Mouse (Mus musculus) kidney, postnatal 25 days (tissue): ENCODE measurements around the gene Inava.
A peak's percentile ranks its signal among the peaks of the same experiment; 100 is the strongest.

Experiments used
- DNase-seq, 2 experiments: peaks; one replicate each; pipeline ENCODE4 v3.0.0; 2021; ENCODE audit warnings: mixed read lengths in 2 of 2

The Inava gene

DNA sequence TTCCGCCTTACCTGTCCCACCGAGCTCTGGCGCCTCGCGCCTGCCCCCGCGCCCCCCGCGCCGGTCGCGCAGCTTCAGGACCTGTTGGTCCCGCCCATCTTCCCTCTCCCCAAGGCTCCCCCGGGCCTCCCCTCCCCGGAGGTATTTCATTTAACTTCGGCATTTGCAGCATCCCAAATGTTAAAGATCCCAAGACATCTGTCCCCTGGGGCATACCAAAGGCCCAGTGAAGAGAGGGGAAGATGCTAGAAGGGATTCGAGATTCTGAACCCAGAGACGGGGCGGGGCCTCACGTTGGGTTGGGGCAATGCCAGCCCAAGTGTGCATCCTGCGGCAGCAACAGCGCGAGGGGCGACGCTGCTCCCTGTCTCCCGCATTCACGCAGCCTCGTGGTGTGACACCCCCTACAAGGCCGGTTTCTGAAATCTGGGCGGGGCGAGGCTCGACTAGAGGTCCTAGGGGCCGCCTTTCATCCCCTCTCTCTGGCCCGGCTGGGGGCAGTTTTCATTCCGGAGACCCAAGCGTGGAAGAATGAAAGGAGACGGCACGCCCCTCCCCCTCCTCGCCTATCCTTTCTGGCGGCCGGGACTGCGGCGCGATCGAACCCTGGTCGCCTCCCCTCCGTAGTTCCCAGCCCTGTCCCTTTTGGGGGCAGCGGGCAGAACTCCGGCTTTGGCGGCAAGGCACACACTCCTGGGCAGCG, at the start of gene Inava:
Gene Inava (minus strand): TSS at position 373 of the 703 bp plus-strand sequence.
- peak in 1 of 2 experiments; percentile 37 for DNase-seq

DNA sequence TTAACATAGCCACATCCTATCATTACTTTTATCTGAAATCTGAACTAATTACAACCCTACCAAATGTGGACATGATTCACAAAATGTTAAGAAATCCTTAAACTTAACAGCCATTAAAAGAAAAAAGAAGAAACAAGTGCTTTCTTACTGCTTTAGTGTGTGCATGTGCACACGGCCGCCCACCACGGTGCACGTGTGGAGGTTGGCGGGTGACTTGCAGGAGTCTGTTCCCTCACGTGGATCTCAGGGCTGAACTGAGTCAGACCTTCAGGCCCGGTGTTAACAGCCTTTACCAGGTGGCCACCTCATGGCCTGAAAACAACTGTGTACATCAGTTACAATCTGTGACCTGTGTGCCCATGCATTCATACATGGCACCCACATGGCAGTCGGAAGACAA, 43.3 kb upstream of the Inava start:
- no peak for DNase-seq

DNA sequence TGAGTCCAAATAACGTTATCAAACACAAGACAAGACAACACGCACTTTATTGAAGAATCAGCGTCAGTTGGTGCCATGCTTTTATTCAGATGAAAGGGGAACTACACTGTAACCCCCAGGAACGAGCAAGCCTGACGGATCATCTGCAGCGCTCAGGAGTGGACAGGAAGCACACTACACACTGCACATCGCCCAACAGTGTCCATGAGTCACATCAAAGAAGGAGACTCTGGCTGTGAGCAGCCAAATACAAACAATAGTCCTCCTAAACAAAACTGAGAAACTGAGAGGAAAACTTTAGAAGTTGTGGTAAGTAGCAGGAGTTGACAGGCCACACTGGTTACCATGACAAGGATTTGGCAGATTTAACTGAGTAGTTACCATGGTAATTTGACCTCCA, 34.2 kb upstream of the Inava start:
- no peak for DNase-seq

DNA sequence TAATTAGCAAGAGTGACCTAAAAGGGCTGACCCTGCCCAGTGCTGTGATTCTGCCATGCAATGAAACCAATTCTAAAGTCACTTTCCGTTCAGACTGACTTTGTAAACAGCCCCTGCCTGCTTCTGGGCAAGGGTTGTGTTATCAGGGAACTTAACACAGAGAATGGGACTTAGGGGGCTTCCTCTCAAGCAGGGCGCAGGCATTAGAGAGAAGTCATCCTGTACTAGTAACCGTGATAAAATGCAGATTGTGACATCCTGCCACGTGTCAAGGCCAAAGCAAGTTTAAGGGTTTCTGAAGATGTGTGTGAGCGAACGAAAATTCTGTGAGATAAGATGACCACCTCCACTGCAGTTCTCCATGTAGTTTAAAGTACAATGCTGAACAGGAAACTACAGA, 32.1 kb upstream of the Inava start:
- no peak for DNase-seq

DNA sequence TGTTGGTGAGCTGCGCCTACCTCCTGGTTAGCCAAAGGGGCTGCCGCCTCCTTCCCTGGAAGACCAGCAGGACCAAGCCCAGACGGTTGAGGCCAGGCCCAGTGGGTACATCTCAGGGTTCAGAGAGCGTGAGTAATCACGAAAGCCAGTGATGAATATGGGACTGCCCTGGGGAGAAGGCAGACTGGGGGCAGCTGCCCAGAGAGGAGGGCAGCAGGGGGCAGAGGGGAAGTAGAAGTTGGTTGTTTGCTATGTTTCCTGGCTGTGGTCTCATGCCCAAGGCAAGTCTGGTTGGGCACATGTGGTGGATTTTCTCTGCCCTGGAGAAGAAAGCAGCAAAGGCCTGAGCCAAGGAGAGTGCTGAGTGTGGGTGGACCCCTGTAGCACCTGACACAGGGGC, 29.3 kb upstream of the Inava start:
- no peak for DNase-seq

DNA sequence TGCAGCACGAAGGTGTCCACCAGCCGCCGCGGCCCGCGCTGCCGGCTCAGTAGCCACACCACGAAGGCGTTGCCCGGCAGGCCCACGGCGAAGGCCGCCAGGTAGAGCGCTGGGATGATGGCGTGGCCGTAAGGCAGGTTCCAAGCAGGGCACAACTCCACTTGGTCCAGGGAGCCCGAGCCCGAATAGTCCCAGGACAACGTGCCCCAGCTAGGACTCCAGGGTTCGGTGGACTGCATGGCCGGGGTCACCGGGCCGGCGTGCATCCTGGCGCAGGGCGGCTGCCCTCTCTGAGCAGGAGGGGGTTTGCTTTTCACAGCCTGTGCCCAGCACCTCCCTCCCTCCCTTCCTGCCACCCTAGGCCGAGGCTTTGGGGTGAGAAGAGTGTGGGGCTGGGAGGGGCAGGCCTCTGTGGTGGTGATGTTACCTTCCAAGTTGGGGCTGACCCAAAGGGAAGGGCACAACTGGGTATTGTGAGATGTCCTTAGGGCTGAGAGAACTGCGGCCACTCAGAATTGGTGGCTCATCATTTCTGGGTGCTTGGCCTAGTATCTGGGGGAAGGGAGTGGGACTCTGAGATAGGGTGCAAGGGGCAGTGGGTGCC, 26.7 kb upstream of the Inava start, which contains the start of gene Gpr25:
Gene Gpr25 (minus strand): TSS at position 239 of the 604 bp plus-strand sequence.
- peak in 1 of 2 experiments; percentile 35 for DNase-seq

DNA sequence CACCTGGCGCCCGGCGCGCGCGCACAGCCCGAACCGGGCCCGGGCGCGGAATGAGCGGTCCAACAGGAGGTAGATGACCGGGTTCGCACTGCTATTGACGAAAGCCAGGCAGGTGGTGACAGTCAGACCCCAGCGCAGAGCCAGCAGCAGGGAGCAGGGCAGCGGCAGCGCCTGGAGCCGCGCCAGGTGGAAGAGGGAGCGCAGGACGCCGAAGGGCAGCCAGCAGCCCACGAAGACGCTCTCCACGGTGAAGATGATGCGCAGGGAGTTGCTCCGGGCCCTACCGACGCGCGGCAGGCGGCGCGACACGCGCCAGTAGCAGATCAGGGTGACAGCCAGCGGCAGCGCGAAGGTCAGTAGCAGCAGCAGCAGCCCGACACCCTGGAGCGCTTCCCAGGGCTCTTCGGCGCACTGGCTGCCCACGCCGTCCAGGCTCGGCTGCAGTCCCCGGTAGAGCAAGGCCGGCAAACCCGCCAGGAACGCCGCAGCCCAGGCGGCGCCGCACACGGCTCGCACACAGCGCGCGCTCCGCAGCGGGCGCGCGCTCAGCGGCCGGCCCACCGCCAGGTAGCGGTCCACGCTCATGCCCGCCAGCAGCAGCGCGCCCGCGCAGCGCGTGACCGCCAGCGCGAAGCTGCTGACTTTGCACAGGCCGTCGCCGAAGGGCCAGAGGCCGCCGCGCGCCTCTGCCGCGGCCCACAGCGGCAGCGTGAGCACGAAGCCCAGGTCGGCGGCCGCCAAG, 26.0 kb upstream of the Inava start:
- DNase-seq: peak; percentile 58 to 85

DNA sequence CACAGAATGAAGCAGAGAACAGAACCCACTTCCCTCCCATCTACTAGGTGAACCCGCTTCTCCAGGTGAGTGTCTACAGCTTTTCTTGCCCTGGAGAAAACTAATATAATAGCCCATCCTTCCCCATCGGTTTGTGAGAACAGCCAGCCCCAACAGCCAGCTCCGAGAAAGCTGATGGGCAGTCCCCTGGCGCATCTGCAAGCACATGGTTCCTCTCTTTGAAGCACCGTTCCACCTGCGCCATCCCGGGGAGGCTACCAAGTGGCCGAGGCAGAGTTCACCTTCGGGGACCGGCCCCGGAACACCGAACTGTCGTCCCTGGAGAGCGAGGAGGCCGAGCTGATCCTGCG, 25.5 kb upstream of the Inava start:
- no peak for DNase-seq

DNA sequence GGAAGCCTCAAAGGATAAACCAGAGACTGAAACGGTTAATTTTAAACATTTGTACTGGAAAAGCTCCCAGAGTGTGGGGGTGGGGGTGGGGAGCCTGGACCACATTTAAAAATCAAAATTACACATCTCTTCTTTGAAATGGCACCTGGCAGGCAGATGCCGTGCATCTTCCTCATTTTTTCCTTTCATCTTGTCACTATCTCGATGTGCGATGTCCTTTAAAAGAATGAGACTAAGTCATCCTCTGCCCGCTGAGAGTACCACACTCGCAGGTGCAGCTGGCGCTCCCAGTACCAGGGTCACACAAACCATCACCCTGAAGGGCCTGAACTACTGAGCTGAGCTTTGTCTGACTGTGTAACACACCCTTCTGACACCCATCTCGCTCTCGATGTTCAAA, 24.4 kb upstream of the Inava start:
- DNase-seq: no peak

DNA sequence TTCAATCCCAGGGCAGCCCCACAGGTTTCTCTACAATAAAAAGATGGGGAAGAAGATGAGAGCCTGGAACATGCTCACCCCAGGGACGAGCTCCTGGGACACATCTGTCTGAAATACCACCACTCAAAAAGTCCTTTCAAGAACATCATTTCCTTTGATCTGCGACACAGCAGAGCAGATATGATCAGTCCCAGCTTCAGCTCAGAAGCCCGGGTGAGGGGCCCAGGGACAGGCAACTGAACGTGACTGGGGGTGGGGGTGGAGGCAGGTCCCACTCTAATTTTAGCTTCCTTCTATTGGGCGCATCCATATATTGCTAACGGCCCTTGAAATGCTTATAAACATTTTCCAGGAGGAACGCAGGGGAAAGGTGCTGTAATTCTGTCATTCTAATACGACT, 21.6 kb upstream of the Inava start:
- DNase-seq: no peak

DNA sequence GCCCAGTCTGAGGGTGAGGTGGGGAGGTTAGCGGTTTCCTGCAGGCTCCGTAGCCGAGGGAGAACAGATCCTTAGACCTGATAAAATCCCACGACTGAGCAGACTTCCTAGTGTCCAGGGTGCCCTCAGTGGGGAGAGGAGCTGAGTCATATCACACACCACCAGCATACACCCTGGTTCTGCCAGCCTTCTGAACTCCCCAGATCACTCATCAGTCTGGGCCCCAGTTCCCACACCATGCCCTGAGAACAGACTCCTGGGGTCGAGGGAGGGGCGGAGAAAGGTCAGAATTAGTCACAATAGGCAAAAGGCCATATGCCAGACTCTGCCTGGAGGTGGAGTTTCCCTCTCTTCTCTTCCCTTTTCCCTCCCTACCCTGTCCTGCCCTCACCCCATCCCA, 21.1 kb upstream of the Inava start:
- DNase-seq: no peak

DNA sequence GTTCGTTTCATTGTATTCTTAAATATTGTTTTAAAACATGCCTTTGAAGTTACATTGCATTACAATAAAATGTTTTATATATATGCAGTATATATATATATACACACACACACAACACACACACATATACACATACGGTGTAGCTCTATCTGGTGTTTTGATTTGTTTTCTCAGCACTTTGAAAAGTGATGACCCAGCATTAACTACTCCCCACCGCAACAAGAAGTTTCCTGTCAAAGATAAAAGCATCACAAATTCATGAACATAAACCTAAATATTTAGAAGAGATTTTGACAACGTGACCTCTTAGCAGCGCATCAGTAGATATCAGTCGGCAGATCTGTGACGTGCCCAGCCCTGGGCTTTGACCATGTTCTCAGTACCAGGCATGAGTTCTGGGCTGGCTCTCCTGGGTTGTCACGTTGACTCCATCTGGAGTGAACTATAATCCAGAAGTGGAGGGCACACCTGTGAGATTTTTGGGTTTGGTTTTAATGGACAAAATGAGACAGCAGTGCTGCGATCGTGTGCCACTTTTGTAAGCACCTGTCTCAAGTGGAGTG, 20.5 kb upstream of the Inava start:
- no peak for DNase-seq

DNA sequence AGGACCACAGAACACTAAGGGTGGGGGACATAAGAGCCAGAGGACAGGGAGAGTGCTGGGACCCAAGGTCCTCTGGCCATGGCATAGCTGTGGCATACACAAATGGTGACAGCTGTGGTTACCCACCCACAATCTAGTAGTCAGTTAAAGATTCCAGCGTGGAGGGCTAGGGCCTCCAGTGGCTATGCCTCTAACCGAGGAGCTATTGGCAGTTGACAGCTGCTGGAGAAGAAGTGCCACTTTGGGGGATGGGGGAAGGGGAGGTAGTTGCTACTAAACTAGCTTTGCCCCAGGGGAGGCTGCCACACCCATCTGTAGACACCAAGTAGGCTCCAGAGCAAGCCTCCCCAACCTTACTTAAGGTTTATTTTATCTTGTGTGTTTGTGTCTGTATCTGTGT, 19.4 kb upstream of the Inava start:
- DNase-seq: no peak

DNA sequence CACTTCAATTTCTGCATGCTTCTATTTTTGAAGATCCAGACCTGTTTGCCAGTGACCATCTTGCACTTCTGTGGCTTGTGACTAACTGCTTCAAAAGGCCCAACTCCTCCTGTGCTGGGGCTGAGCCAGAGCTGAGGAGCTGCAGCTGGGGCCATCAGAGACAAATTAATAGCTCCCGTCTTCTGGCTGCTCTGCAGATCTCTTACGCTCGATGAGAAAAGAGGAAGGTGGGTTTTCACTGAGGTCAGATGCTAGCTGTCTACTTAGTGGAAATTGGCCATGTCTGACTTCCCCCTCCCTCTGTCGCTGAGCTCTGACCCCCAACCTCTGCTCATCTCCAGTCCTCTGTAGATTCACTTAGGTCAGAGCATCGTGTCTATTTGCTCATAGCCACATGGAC, 15.6 kb upstream of the Inava start:
- no peak for DNase-seq

DNA sequence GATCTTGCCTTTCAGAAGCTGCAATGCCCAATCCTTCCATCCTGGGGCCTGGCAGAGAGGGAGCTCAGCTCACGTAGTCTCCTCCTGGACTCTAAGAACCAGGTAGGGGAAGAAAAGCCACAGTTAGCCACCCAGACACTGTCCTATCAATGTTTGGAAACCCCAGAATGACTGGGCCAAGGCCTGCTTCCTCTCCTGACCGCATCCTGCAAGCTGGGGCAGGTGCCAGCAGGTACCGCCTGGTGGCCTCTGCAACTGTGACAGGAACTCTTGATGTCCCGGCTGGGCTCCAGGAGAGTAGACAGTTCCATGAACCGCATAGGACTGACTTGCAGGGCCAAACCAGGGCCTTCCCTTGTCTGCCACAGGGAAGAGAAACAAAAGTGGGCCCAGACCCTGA, 13.3 kb upstream of the Inava start:
- no peak for DNase-seq

DNA sequence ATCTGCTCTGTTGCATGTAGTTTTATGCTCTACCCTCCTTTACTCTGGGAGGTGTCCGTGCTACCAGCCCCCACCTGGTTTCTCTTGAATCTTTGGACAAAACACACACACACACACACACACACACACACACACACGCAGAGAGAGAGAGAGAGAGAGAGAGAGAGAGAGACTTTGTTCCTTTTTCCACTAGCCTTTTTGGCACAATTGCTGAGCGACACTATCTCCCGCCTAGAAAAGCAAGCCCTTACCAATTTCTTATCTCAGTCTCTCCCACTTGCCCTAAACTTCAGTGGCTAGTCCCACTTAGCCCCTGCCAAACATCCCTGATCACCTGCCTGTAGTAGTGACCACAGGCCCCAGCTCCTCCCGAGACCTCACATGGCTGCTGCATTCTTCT, 10.4 kb upstream of the Inava start:
- no peak for DNase-seq

DNA sequence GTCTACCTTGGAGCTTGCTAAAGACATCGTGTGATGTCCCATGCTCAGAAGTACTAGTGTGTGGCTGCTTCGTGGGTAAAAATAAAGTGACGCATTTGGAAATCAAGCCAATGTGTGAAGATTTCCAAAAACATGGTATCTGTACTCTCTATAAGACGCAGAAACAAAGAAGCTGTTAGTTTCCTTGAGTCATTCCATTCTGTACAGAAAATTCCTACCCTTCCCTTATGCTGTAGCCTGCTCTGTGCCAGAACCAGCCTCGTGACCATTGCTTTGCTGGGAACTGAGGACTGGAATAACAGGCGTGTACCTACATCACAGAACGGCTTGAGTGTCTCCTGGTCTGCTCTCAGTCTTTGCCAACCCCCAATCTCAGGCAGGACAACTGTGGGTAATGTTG, 7.7 kb upstream of the Inava start:
- no peak for DNase-seq

DNA sequence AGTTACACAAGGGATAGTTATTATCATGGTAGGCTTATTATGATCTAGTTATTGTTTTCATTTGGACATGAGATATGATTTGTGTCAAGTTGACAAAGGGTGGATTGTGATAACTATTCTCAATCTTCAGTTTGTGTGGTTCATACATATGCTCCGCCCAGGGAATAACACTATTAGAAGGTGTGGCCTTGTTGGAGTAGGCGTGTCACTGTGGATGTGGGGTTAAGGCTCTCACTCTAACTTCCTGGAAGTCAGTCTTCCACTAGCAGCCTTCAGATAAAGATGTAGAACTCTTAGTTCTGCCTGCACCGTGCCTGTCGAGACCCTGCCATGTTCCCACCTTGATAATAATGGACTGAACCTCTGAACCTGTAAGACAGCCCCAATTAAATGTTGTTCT, 4.4 kb upstream of the Inava start:
- DNase-seq: no peak

DNA sequence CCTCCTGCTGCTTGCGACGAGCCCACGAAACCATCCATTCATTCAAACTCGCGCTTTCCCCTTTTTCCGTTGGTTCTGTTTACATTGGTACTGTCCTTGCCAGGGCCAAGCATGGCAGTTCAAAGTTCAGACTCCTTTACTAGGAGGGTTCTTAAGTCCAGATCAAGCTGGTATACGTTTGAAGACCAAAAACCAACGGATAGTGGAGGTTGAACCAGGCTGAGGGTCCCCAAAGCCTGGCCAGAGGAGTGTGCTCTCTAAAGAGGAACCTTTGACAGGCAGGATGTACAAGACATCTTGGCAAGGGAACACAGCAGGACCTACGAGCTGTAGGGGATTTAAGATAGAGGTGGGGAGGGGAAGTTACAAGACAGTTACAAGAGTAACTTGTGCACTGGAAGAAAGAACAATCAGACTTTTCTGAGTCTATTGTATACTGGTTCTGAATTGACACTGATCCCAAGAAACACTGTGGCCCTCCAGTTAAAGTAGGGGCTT, 580 bp upstream of the Inava start:
- DNase-seq: no peak

DNA sequence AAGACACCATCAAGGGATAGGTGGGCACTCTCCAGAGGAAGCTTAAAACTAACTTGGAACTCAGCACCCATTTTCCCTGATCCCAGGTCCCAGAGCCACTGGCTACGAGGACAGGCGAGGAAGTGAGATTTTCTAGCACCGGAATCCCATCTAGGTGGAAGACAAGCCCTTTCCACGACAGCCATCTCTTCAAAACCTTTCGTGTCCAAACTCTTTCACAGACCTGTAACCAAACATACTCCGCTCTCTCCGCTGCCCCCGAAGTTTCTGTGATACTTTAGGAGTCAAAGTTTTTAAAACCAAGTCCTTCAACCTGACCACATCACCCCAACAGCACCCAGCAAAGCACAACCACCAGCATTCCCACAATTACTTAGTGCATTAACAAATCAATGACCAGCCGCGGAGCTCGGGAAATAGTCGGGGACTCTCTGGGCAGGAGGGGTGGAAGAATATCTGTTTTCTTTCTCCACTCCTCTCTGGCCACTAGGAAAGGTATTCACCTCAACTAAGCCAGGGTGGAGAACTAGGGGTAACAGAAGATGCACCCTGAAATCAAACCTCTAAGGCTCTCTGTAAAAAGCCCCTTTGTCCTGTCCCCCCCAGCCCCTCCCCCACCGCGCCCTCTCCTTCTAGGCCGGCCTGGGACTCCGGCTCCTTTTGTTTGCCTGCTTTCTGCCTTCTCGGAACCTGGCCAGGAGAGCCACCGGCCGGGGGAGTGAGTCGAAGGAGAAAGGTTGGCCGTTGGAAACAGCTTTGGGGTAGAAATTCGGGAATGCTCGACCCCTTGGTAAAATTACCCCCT, 876 bp downstream of the Inava start:
- no peak for DNase-seq

DNA sequence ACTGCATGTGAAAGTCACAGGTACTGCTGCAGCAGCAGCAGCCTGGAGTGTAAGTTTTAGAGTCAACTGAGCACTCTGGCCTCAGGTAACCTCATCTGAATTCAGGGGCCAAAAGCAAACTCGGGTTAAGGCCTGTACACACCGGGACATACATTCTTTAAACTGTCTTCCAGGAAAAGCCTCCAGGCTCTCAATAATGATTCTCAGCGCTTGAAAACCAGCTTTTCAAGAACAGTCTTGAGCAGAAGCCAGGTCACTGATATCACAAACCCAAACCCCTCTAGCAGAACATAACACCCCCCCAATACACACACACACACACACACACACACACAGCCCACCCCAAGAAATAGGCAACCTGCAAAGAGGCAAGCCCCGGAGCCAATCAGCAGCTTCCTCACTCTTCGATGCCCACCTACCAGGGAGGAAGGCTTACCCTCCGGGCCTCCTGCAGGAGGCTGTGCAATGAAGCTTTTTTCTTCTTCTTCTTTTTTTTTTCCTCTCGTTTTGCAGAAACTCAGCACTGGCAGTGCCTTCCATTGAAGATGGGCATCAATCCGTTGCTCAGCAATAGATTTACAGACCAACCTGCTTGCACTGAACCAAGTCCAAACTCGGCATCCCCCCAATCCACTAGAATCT, 1.7 kb downstream of the Inava start:
- no peak for DNase-seq

DNA sequence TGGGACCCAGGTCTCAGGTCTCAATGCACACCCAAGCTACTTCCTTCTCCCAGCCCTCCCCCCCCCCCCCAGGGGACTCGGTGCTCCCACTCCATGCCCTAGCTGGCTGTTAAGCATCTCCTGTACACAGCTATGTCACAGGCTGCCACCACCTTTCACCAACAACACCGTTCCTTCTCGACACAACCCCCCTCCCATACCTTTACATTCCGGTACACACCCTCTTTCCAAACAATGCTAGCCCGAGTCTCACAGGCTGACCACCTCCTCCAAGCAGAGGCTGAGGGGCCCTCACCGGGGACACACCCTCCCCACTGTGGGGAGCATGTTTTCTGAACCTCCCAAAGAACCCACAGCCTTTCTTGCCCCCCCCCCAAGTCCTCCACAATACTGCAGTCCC, 2.5 kb downstream of the Inava start:
- DNase-seq: no peak
